Mouse (Mus musculus): Measurements from ENCODE around the gene Doxl2. TPM values are rescaled to one million over a fixed set of nuclear protein-coding genes. Genes with fewer than 3 reads are reported as not detected.

Gene Doxl2
- total and polyA plus RNA-seq, 3 experiments: not detected

DNA sequence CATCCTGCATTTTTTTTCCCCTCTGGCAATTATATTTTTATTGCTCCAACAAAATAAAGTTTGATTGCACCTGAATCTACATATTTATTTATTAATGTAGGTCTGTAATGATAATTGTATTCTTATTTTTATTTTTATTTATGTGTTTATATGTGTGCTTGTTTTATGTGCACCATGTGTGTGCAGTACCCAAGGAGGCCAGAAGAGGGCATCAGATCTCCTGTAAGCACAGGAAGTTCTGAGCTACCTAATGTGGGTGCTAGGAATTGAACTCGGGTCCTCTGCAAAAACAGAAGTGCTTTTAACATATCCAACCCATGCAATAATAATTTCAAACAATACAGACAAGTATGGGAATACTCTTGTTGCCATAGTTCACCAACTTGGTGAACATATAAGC, 34.9 kb downstream of the Doxl2 start:
- DNase-seq: no peak

DNA sequence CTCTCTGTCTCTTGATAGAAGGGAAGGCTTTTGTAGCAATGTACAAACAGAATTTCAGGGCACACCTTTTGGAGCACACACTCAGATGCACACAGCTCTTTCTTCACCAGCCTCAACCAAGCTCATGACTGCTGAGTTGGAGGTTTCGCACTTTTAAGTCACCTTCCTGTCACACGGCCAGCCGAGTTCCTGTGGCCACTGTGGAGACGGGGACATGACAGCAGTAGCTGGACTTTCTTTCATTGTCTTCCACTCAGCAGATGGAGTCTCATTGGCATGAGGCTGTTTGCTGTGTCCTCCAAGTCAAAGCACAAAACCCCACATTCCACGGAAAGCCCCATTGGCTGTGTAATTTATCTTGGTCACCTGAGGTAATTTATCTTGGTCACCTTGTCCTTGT, 36.4 kb downstream of the Doxl2 start:
- no peak for DNase-seq

DNA sequence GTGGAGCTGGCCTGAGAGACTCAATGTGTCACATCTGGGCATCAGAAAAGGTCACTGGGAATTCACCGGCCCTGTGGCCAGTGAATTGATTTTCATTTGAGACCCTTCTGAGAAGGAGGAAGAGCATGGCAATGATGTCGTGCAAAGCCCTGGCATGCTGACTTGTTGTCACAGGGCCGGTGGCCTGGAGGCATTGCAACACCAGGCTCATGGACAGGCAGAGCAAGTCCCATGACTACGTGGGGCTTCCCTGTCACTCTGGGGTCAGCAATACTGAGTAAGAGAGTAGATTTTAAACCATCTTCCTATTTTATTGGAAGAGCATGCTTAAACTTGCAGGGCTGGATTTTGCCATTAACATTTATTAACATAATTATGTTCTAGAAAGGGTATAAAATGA, 38.3 kb downstream of the Doxl2 start:
- DNase-seq: no peak

DNA sequence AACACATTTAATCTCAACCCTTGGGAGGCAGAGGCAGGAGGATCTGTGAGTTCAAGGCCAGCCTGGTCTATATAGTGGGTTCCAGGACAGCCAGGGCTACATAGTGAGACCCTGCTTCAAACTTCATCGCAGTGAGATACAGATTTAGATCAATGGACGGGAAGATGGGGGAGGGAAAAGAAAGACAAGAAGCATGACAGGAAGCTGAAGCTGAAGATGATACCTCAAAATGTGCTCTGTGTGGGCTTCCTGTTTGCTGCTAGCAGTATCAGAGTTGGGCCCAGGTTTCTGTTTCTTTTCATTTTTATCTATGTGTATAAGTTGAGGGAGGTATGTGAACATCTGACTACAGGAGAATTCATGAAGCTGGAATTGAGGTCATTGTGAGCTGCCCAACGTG, 38.7 kb downstream of the Doxl2 start:
- no peak for DNase-seq

DNA sequence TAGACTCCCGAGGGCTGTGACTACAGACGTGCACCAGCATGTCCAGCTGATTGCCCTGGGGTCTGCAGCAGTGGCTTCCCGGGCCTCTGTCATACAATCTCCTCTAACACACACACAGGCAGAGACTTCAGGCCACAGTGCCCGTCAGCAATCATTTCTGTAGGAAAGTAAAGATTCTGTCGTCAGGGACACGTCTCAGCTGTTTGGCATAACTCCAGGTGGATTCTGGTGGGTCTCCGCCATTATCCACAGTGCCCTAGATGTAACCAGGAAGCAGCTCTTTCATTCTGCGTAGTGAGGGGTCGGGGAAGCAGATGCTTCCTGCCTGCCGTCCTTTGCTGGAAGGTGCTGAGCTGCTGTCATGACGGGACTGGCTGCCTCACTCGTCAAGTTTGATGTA, 42.4 kb downstream of the Doxl2 start:
- DNase-seq: no peak

DNA sequence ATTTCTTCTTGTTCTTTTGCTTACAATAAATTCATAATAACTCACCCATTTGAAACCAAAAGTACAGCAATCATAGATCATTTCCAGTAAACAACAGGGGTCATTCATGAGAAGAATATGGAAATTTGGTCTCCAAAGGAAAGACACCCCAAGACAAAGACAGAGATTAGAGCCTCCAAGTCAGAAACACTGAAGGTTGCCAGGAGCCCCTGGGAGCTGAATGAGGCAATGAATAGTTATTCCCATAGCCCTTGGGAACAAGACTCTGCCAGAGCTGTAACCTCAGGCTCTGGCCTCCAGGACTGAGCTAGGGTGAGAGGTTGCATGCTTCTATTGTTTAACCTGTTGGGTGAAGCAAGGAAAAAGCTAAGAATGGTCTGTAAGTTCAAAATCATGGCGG, 44.6 kb downstream of the Doxl2 start:
- DNase-seq: no peak

DNA sequence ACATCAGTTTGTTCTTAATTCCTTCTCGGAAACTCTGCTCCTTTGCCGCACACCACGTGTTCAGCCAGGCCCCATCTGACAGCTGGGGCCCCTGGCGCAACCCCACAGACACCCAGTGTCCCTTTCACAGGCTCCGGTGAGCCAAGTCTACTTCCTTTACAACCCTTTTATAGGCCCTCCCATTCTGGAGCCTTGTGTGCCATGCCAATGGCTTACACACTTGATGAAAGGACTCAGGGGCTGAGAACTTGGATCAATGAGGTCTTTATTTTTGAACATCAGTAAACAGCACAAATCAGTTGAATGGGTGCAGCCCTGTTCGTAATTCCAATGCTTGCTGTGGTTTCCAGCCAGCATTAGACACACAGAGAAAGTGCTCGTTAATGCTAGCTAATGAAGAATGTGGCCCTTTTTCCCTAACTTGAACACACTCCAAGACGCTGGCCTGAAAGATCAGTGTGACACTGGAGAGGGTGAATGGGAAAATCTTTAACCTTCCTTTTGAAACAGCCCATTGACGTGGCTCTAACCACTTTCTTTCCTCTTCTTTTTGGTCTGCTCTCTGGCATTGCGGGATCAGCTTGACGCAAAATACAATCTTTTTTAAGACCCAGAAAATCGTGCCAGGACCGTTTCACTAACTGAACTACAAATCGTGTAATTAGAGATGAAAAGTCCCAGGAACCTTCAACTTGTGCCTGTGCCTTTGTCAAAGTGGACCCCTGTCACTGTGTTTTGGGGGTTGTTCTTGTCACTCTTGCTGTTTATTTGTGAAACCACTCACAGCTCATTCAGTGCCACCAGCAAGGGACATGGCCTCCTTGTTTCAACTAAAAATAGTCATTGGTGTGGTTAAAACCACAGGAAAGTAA, 46.6 kb downstream of the Doxl2 start:
- no peak for DNase-seq

DNA sequence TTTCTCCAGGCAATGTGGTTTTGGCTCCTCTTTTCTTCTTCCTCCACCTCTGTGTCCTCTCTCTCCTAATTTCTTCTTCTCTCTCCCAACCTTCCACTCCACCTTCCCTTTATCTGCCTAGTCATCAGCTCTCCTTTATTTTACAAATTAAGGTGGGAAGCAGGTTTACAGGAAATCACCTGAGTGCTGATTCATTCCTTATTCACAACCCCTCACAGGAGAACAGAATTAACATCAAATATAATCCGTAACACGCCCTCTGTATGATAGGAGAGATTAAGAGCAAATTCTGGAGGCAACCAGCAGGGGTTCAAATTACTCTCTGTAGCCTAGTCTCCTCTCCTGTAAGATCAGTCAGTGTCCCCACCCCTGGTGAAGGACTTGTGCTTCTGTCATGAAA, 47.6 kb downstream of the Doxl2 start:
- DNase-seq: no peak

DNA sequence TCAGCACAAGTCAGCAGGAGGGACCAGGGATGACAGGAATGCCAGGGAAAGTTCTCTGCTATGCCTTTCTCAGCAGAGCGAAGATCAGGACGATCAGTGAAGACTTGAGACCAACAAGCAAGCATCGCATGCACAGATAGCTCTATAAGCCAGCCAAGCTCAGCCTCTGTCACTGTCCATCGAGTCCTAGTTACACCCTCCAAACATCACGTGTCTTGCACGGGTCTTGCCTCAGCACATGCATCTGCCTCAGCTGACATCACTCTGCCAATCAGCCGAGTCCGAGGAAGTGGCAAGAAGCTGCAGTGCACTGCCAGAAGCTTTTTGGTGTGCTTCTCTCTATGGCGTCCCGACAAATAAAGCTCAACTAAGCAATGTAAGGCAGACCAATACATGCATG, 48.6 kb downstream of the Doxl2 start:
- no peak for DNase-seq

DNA sequence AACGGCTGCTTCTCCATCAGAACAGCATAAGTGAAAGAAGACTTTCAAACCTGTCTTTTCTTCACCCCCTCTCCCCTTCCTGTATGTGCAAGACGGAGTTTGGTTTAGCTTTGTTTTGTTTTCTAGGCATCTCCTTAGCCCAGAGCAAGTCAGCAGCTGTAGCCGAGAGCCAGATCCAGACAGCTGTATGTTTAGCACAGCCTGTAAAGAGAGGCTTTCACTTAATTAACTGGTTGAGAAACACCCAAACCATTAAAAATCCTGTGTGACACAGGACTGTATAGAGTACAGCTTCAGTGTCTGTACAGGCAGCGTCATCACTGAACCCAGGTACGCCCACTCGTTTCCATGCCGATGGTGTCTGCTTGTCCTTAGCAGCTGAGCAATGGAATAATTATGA, 50.5 kb downstream of the Doxl2 start:
- no peak for DNase-seq

DNA sequence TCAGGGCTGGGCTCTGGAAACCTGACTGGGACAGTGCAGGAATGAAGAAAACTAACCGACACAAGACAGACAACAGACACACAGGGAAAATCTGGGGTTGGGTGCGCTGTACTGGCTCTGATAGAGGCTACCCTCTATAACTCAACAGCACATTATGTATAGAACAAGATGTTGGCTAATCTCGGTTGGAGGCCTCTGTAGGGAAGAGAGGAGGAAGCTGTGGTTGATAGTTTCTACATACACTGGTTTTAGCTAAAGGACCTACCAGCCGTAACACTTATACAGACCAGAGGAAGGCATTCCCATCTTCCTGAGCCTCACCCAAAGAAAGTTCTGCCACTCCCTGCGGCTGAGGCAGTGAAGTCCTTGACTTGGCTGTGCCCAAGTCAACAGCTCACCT, 51.7 kb downstream of the Doxl2 start:
- DNase-seq: no peak

DNA sequence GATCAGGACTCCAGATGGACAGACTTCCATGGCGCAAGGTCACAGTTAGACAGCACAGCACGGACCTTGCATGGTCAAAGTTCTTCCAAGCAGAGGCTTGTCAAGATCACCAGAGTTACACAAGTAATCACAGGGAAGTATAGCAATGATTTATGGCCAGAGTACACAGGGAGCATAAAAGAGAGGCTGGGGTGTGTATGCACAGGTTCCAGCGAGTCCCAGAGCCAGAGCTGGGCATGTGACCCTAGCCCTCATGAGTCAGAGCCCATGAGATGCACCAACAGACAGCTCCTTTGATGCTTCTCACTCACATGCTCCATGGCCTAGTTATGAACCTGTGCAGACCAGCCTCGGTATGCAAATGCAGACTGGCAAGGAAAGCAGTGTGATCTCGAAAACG, 53.3 kb downstream of the Doxl2 start:
- DNase-seq: no peak

Other genes with a start within 250 kb of the Doxl2 start
- gene Gimap1, start 235.9 kb upstream of the Doxl2 start, total RNA-seq (2021): 10 to 100 TPM in 1 of 2 experiments, 1 to 10 TPM in 1; 7.9 to 12.0 TPM
- gene Gimap1, start 235.9 kb upstream of the Doxl2 start, polyA plus RNA-seq (2012; rRNA removed): 6.5 and 8.2 TPM in 2 replicates
- 10 to 100 TPM; 10.5 to 17.1 TPM for gene Gimap5, start 228.8 kb upstream of the Doxl2 start, total RNA-seq (2021)
- gene Gimap5, start 228.8 kb upstream of the Doxl2 start, polyA plus RNA-seq (2012; rRNA removed): 10.9 and 14.7 TPM in 2 replicates
- 10 to 100 TPM in 1 of 2 experiments, 1 to 10 TPM in 1; 5.2 to 10.3 TPM for gene Gimap3, start 204.1 kb upstream of the Doxl2 start, total RNA-seq (2021)
- gene Gimap3, start 204.1 kb upstream of the Doxl2 start, polyA plus RNA-seq (2012; rRNA removed): 1.5 TPM in 2 replicates
- 100 to 1,000 TPM; 303 to 381 TPM for gene Tmem176a, start 134.0 kb upstream of the Doxl2 start, total RNA-seq (2021)
- gene Tmem176a, start 134.0 kb upstream of the Doxl2 start, polyA plus RNA-seq (2012; rRNA removed): 314 and 406 TPM in 2 replicates
- 100 to 1,000 TPM; 608 to 699 TPM for gene Tmem176b, start 133.5 kb upstream of the Doxl2 start, total RNA-seq (2021)
- 591 and 724 TPM in 2 replicates for gene Tmem176b, start 133.5 kb upstream of the Doxl2 start, polyA plus RNA-seq (2012; rRNA removed)
- not detected for gene Aoc1, start 102.1 kb upstream of the Doxl2 start, total RNA-seq (2021)
- not detected in 2 replicates for gene Aoc1, start 102.1 kb upstream of the Doxl2 start, polyA plus RNA-seq (2012; rRNA removed)
- gene 1600015I10Rik, start 45.1 kb upstream of the Doxl2 start, total RNA-seq (2021): not detected
- gene 1600015I10Rik, start 45.1 kb upstream of the Doxl2 start, polyA plus RNA-seq (2012; rRNA removed): not detected in 2 replicates
- gene Svs1, start 11.9 kb downstream of the Doxl2 start, total RNA-seq (2021): not detected
- not detected in 2 replicates for gene Svs1, start 11.9 kb downstream of the Doxl2 start, polyA plus RNA-seq (2012; rRNA removed)
- under 1 TPM; 0.79 to 0.86 TPM for gene Gpnmb, start 61.6 kb downstream of the Doxl2 start, total RNA-seq (2021)
- 0.65 and 1.3 TPM in 2 replicates for gene Gpnmb, start 61.6 kb downstream of the Doxl2 start, polyA plus RNA-seq (2012; rRNA removed)
- 10 to 100 TPM; 35.4 to 42.3 TPM for gene Malsu1, start 98.8 kb downstream of the Doxl2 start, total RNA-seq (2021)
- gene Malsu1, start 98.8 kb downstream of the Doxl2 start, polyA plus RNA-seq (2012; rRNA removed): 30.6 and 55.1 TPM in 2 replicates
- under 1 TPM; 0.17 to 0.20 TPM for gene Igf2bp3, start 240.0 kb downstream of the Doxl2 start, total RNA-seq (2021)
- gene Igf2bp3, start 240.0 kb downstream of the Doxl2 start, polyA plus RNA-seq (2012; rRNA removed): 0.02 TPM in 1 of 2 replicates, not detected in the other